Mouse (Mus musculus): ENCODE measurements at regions not wholly inside any gene's neighbourhood (a gene's known extent, or its start where the extent isn't known, plus 50 kb on each side); places are given as distances from the start of the nearest gene placed in this dataset.

DNA sequence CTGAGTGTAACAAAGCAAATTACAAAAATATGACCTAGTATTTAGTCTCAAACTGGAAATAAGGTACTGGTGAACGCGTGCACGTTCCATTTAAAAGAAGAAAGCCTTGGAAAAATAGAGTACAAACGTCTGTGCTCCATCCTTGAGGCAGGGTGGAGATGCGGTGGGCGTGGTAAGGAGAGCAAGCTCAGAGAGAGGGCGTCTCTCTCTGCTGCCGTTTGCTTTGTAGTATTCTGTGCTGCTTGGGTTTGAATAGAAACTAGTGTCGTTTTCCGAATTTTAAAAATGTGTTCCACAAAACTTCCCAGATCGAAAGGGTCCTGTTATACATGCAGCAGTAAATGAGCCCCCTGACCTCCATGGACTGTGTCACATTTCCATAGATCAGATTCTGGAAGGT, 69.1 kb upstream of the Prr23a1 start:
- TF ChIP-seq CTCF (conservative IDR thresholded peaks at IDR 0.05 in 1 of 2, IDR thresholded peaks at IDR 0.05 in 1 of 2; ENCODE audit: low read depth in 2 of 2, low read length in 2 of 2) (no peak), UBTF (IDR thresholded peaks at IDR 0.05; ENCODE audit: low read depth, low read length) (no peak), ZC3H11A (IDR thresholded peaks at IDR 0.05; ENCODE audit: low read depth, low read length) (no peak), POLR2A (IDR thresholded peaks at IDR 0.05; ENCODE audit: low read depth, low read length) (no peak), ETS1 (conservative IDR thresholded peaks at IDR 0.05; ENCODE audit: low read depth, low read length) (no peak), CHD2 (IDR thresholded peaks at IDR 0.05; ENCODE audit: low read length) (no peak), SMC3 (IDR thresholded peaks at IDR 0.05; ENCODE audit: low read depth, low read length) (no peak), ZKSCAN1 (IDR thresholded peaks at IDR 0.05; ENCODE audit: borderline replicate concordance, low read depth, low read length) (no peak), ZMIZ1 (IDR thresholded peaks at IDR 0.05; ENCODE audit: low read depth, low read length) (no peak), MEF2A (IDR thresholded peaks at IDR 0.05; ENCODE audit: borderline replicate concordance, low read depth, low read length) (no peak), ELF1 (IDR thresholded peaks at IDR 0.05; ENCODE audit: low read depth, low read length) (no peak), USF1 (IDR thresholded peaks at IDR 0.05; ENCODE audit: low read depth, low read length) (no peak)
